Mouse (Mus musculus): ENCODE results near the gene Cdk16.
"Not testable (repeated sequence)": the region's sequence is repeated elsewhere in the genome, so short reads cannot be mapped to it uniquely, and the experiment has no call there.

Cdk16 gene

GRCm38 (mm10) chrX:20687519-20688067 is at the start of gene Cdk16:
TSS of gene Cdk16 (plus strand) at chrX:20687954.
- peak; percentile 81 to 92 for DNase-seq

GRCm38 (mm10) chrX:20638141-20638540 is 49.6 kb upstream of the Cdk16 start:
- DNase-seq = no peak

GRCm38 (mm10) chrX:20644780-20645179 is 43.0 kb upstream of the Cdk16 start:
- no peak for DNase-seq

DNA sequence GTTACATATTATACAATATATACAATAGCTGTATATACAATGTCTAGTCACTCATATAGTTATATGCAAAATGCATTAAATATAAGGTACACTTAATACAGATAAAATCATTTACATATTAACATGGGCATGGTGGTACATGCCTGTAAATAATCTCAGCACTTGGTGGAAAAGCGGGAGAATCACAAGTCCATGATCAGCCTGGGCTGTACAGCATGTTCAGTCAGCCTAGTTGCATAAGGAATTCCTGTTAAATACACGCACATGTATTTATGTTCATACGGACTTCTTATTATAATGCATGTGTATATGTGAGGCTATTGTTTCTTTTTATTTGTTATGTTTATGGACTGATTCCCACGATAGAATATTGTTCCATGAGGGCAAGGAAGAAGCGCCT is 30.2 kb upstream of the Cdk16 start:
- no peak for DNase-seq

GRCm38 (mm10) chrX:20658026-20658652 is 29.6 kb upstream of the Cdk16 start, which contains the start of gene Uba1:
TSS of gene Uba1 (plus strand) at chrX:20658326.
- DNase-seq = peak; percentile 76 to 86

DNA sequence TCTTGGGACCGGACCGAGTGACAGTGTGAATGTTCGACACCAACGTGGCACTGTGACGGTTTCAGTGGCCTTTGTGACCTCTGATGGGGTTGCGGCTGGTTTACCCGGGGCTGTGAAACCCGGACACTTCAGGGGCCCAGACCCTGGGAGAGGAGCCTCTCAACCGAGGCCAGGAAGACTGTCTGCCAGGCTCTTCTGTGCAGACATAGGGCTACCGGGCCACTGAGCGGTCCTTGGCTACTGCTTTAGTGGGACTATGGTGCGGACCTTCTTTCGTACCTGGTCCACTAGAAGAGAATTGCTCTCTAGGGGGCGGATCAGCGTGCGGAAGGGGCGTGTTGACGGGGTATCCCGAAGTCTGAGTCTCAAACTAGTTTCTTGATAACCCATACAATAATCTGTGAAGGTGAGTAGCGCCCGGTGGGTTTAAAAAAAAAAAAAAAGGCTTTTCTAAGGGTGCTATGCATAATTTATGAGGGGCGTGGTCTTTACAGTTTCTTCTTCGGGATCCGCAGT is 28.8 kb upstream of the Cdk16 start:
- peak; percentile 9 to 13 for DNase-seq

- DNase-seq = no peak
These were observed 25.4 kb upstream of the Cdk16 start for GRCm38 (mm10) chrX:20662317-20662715.

DNA sequence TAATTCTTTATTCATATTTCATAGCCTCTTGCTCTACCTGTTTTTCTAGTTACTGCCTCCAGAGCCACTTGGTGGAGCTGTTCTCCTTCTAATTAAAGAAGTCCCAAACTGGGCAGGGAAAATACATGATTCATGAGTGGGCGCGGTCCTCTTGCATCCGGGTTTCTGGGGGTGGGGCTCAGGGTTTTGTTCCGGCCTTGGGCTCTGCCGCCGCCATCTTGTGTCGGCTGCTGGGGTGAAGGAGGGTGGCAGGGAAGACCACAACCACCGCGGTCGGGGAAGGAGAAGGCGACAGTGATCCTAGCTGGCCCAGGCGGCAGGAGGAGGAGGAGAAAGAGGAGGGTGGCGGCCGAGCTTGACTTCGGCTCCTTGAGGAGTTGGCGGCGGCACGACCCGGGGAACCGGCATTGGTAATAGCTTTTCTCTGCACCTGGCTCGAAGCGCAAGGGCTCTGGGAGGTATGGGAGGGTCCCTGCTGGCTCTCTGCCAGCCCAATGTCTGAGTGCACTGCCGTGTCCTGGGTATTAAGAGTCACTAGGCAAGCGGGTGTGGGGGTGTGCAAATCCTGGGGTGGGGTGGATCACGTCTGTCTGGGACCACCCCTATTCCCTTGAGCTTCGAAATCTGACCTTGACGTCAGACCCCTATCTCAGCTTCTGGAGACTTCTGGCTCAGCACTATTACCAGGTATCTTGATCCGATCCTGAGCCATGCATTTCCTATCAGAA is 24.9 kb upstream of the Cdk16 start:
- peak; percentile 83 to 89 for DNase-seq

GRCm38 (mm10) chrX:20663444-20663790 is 24.3 kb upstream of the Cdk16 start:
- DNase-seq = peak; percentile 18 to 28

DNA sequence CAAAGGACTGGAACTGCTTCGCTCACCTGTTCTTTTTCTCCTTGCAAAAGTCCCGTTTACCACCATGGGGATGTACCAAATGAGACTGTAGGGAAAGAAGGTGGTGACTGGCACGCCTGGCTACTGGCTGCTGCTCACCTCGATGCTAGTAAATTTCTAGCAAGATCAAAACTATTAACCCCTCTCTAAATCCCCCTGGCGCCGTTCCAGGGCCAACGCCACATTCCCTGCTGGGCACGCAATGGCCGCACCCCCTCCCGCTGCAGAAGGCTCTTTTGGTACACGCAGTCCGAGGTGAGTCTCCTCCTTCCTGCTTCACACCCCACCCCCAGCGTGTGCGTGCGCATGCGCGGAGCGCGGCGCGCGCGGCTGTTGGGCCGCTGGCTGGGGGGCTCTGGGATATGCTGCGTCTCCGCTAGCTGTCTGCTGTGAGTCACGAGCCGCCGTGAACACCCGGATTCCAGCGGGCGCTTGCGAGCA is 354 bp downstream of the Cdk16 start:
- peak; percentile 81 to 83 for DNase-seq

GRCm38 (mm10) chrX:20688615-20689014 is 861 bp downstream of the Cdk16 start:
- DNase-seq = peak; percentile 69 to 70

GRCm38 (mm10) chrX:20691566-20691965 is 3.8 kb downstream of the Cdk16 start:
- DNase-seq = peak; percentile 73 to 74

- no peak for DNase-seq
These were observed 4.9 kb downstream of the Cdk16 start for GRCm38 (mm10) chrX:20692616-20693015.

GRCm38 (mm10) chrX:20695842-20696241 is 8.1 kb downstream of the Cdk16 start:
- no peak for DNase-seq

- peak in 1 of 2 experiments; percentile 36 for DNase-seq
These were observed 16.1 kb downstream of the Cdk16 start, which contains the start of gene Usp11 for GRCm38 (mm10) chrX:20703741-20704290. TSS of gene Usp11 (plus strand) at chrX:20703906.

DNA sequence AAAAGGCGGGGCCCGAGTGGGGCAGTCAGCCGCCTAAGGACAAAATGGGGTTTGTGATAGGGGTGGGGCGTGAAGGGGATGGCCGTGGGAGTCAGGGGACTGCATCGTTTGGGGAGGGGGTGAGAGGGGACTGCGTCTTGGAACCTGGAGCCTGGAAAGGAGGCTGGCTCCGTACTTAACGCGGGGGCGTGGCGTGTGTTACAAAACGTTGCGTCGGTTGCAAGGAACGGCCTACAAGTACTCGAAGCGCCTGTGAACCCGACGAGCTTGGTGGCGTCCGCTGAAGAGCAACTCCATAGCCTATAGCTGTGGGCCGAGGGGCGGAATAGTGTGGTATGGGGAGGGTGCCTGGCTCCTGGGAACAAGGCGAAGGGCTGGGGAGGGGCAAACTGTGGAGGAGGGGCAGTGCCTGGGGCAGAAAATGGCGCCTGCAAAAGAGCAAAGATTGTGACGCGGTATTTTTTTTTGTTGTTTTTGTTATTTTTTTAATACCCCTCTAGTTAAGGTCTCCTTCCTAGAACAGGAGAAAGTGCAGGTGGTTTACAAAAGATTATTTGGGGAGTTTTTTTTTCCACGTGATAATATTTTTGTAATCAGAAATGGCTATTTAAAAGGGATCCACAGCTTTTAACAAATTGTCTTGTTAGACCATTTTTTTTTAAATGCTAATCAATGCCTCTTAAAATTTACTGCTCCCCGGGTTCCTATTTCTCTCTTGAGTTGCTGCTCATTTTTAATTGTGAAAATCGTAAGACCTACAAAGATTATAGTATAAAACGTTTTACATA is 16.7 kb downstream of the Cdk16 start:
- peak; percentile 78 to 83 for DNase-seq

GRCm38 (mm10) chrX:20705083-20705402 is 17.3 kb downstream of the Cdk16 start:
- no peak for DNase-seq

GRCm38 (mm10) chrX:20728681-20729080 is 40.9 kb downstream of the Cdk16 start:
- DNase-seq = no peak

GRCm38 (mm10) chrX:20730048-20730447 is 42.3 kb downstream of the Cdk16 start:
- not testable (repeated sequence) for DNase-seq

DNA sequence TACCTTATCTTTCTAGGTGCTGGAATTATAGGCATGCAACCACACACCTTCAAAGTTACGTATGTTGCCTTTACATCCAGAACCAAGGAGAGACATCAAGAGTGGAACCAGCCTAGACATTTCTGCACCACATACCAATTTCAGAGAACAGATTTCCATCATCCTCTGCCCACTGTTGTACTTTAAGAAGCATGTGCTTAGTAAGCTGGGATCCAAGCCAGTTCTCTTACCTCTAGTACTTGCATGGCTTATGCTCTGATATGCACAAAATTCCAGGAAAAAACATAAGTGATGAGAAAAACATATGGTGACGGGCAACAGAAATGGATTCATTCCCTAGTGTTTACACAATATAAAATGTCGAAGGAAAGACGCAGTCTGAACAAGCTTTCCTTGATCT is 48.7 kb downstream of the Cdk16 start:
- DNase-seq = no peak

DNA sequence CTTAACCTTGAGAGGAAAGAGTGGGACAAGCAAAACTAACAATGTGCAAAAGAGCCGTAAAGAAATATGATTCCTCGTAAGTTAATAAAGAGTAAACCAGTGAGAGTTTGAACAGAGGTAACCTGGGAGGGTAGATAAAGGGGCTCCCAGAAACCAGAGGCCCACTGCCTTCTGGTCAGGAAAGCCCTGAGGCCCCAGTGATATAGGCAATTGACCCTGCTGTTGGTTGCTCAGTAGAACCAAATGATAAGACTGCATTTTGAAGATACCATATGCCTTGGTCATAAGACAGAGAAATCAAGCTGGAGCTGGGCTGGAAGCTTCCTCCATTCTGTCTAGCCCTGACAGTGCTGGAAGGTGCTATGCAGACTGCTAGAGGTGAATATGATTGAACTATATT is 61.1 kb downstream of the Cdk16 start:
- no peak for DNase-seq

Data from cerebellum, adult 18-20 months (tissue).